Mouse (Mus musculus) cerebellum, postnatal 36 days (tissue): ENCODE data around the gene Fgf18.

Experiments
- DNase-seq, 2 experiments: peaks; one replicate each; pipeline ENCODE4 v3.0.0; 2021 to 2022; ENCODE audit warnings: mixed read lengths in 2 of 2

The Fgf18 gene

DNA sequence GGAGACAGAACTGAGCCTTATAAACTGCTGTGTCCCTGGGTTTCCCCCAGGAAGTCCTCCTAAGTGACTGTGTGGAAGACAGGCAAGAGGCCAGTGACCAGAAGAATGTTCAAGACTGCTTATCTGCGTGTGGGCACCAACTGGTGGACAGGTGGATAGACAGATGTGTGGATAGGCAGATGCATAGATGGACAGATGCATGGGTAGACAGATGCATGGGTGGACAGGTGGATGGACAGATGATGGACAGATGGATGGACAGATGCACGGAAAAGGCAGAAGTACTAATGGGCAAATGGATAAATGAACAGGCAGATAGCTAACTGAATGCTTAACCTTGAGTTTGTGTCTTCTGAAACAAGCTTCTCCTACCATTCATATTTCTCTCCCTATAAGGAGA lies 37.1 kb downstream of the Fgf18 start:
- no peak for DNase-seq

GRCm38 (mm10) chr11:33107540-33107939 lies 39.7 kb downstream of the Fgf18 start:
- DNase-seq: no peak

DNA sequence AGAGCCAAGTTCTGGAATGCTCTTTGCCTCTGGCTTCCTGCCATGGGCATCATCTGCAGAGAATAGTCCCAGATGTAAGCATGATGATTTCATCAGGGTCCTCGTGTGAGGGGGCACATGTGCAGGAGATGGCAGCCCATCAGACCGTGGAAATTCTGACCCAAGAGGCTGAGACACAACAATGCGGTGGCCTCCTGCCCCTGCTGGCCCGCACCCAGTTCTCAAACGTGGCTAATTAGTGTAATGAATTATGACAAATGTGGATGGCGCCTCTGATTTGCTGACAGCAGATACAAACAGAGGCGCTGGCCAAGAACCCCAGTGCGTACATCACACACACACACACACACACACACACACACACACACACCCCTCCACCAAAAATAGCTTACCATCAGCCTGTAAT lies 42.3 kb downstream of the Fgf18 start:
- DNase-seq: no peak

DNA sequence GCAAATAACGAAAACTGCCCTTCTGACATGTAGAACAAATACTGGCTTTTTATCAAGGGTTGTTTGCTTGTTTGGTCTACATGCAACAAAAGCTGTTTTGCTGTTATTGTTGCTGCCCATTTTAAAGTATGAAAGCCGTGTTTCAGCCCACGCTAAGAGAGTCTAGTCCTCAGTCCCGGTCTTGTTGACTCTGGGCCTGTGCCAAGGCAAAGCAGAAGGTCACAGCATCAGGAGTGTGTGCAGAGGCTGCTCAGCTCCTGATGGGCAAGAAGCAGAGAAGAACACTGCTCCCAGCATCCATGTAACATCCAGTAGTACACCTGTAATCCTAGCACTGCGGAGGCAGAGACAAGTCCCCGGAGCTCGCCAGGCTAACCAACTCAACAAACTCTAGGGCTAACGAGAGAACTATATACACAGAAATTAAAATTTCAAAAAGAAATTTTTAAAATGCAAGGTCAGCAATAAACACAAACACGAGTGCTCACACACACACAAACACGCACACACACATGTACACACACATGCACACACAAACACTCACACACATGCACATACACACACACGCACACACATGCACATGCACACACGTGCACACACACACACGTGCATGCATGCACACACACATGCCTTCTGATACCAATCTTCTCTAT lies 43.8 kb downstream of the Fgf18 start:
- DNase-seq: no peak

- no peak for DNase-seq
Measured at GRCm38 (mm10) chr11:33100027-33100507, 47.1 kb downstream of the Fgf18 start.

- no peak for DNase-seq
Measured at GRCm38 (mm10) chr11:33099425-33099824, 47.8 kb downstream of the Fgf18 start.

DNA sequence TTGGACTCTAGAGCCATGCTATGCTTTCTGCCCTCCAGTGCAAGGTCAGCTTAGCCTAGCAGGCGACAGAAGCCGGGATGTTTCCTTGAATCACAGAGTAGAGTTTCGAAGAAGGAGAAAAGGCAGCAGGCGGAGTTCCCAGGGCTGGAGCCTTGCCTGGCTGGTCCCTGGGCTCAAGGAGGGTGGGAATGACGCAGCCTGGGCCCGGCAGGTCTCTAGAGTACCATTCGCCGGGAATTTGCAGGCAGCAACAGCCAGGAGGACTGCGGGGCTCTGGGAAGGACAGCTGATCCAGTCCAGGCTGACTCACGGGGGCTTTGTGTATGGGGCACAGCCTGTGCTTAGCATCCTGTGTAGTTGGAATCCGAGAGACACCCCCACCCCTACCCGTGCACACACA lies 48.8 kb downstream of the Fgf18 start:
- DNase-seq: no peak

DNA sequence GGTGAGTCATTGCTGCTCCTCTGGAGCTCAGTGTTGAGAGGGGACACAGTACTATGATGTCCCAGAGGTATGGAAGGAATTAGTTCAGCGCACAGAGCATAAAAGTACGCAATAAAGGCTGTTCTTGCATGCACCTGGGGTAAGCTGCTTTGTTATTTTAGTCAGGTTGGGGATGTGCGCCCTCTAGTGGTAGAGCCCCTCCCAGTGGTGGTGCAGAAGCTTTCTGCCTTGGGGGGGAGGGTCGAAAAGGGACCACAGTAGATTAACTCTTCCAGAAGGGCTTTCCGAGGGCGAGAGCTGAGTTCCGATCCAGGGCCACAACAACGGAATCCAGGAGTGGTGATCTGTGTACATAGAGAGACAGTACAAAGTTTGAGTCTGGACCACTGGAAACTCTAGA lies 49.3 kb downstream of the Fgf18 start:
- peak; percentile 37 to 41 for DNase-seq

DNA sequence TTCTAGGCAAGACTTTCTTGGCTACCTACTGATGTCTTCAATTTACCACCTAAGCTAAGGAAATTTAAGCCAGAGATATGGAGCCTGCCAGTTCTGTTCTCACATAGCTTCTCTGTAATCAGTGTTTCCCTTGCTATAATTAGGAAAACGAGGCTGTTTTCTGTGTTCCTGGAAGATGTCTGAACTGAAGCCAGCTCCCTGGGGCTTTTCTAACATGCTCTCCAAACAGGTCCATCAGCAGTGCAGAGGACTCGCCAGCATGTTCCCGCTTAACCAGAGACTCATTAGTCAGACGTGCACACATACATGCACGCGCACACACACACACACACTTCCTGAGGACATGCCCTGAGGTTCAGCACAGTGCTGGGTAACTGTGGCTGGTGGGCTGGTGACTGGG lies 57.3 kb downstream of the Fgf18 start:
- peak; percentile 51 to 57 for DNase-seq

- no peak for DNase-seq
Measured at GRCm38 (mm10) chr11:33088181-33088580, 59.0 kb downstream of the Fgf18 start.

DNA sequence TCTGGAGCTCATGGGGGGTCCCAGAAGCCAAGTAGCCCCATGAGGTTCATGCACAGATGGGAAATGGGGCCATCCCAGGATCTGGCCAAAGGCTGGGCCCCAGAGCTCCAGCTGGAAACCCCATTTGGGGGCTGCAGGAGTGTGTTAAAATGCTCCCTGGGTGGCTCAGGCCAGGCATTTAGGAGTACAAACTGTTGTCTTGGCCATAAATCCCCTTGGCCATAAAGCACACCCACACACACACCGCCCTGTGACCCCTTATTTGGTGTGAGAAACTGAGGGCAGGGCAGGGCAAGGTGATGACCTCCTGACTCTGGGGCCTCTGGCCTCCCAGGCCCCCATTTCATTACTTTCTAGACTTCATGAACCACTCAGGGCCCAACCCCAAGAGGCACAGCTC lies 61.2 kb downstream of the Fgf18 start:
- no peak for DNase-seq

- no peak for DNase-seq
Measured at GRCm38 (mm10) chr11:33085514-33085913, 61.7 kb downstream of the Fgf18 start.

DNA sequence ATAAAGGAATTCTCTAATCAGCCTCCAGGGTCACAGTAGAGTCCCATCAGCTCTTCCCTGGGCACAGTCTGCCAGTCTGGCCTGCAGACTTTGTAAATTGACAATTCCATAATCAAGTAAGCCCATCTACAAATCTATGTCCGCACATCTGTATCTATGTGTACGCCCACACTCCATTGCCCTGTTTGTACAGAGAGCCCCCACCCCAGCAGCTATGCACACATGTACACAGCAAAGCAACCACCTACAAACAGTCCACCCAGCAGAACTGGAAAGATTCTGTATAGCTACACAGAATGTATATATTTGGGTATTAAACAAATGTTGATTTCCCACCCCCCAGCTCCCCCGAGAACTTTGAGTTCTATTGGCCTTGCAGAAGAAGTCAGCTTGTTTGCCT lies 62.1 kb downstream of the Fgf18 start:
- DNase-seq: no peak

DNA sequence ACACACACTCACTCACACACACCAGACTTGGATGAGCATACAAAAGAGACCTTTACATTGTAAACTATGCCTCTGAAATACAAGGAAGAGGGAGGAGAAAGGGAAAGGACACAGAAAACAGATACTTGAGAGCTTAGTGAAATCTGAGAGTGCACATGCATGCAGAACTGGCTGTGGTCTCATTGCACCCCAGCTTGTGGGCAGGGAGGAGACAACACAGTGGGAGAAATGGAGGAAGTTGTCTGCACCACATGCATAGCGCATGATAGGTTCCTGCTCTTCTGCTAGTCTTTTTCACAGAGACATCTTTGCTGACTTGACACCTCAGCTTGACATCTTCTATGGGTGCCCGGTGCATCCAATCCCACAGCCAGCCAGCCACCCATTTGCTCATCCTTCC lies 63.2 kb downstream of the Fgf18 start:
- DNase-seq: no peak

- DNase-seq: no peak
Measured at GRCm38 (mm10) chr11:33081175-33081574, 66.0 kb downstream of the Fgf18 start.

GRCm38 (mm10) chr11:33080046-33080808 lies 67.0 kb downstream of the Fgf18 start:
- no peak for DNase-seq

- DNase-seq: no peak
Measured at GRCm38 (mm10) chr11:33079424-33079823, 67.8 kb downstream of the Fgf18 start.

DNA sequence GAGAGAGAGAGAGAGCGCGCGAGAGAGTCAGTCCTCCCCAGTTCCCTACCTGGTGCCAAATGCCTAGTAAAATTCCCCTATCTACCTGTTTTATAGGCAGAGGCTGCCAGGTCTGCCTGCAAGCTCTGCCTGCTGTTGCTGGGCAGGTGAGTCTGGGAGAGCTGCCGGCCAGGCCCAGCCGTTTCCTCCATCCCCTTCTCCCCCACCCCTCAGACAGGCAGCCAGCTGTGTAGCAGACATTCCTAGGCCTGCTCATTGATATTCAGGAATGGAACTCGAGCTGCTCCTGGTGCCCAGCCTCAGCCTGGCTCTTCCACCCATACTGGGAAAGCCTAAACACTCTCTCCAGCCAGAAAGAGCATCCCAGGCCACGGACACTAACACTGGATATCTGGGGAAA lies 69.2 kb downstream of the Fgf18 start:
- DNase-seq: no peak

DNA sequence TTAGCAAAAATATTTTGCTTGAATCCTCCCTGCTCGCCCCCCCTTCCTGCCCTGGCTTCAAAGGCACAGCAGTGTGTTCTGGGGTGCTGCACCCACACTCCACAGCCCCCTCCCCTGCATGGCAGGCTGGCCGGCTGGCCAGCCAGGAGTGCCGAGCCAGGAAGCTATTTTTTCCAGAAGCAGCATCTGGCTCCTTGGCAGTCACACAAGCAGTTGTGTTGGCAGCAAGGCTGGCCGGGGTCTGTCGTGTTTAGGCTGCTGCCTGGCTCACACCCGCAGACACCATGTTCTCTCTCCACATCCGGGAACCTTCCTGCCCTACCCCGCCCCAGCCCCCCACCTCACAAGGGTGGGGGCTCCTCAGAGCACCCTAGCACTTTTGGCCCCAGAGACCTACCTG lies 71.9 kb downstream of the Fgf18 start:
- no peak for DNase-seq

DNA sequence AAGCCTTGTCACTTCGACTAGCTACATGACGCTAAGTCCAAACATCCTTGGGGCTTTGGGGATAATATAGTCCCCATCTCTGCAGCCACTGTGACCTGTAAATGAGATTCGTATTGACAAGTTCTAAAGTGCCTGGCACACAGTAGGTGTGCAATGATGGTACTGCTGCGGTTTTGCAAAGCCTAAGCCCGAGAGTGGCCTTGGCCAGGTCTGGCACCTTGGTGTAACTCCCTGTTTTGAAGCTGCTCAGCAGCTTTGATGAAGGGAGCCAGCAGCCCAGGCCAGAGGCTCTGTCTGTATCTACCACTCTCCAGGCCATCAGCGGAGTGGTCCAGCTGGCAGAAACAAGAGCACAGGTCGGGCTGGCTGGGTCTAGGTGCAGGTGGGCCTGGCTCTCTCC lies 72.7 kb downstream of the Fgf18 start:
- DNase-seq: no peak

DNA sequence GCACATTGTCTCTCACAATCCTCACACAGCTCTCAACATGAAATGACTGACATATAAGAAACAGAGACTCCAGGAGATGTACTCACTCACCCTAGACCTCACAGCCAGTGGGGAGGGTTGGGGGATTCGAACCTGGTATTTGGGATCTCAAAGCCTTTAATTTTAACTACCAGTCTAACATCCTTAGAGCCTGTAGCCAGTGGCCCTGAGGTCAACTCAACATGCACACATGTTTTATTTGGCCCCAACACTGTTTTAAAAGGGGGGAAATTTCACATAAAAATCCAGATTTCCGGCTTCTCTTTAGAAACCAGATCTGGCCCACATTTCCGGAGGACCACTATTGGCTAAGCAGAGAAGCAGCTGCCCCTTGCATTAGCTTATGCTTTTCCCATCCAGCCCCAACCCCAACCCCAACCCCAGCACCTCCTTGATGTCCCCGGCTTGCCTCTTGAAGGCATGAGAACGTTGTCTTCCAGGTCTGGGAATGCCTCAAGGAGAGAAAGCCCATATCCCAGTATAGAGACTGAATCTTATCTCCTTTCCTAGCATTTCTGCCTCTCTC lies 75.8 kb downstream of the Fgf18 start:
- no peak for DNase-seq

GRCm38 (mm10) chr11:33070520-33070919 lies 76.7 kb downstream of the Fgf18 start:
- DNase-seq: peak; percentile 30 to 38
